Mouse (Mus musculus): ENCODE measurements around the gene Leng8. TPM values are rescaled to one million over a fixed set of nuclear protein-coding genes. Genes with fewer than 3 reads are reported as not detected.

Gene Leng8
- 77.0 and 79.4 TPM in 2 replicates for polyA plus RNA-seq (2015; fragmentation: Nextera tagmentation; extraction: Ambion mirVana)

DNA sequence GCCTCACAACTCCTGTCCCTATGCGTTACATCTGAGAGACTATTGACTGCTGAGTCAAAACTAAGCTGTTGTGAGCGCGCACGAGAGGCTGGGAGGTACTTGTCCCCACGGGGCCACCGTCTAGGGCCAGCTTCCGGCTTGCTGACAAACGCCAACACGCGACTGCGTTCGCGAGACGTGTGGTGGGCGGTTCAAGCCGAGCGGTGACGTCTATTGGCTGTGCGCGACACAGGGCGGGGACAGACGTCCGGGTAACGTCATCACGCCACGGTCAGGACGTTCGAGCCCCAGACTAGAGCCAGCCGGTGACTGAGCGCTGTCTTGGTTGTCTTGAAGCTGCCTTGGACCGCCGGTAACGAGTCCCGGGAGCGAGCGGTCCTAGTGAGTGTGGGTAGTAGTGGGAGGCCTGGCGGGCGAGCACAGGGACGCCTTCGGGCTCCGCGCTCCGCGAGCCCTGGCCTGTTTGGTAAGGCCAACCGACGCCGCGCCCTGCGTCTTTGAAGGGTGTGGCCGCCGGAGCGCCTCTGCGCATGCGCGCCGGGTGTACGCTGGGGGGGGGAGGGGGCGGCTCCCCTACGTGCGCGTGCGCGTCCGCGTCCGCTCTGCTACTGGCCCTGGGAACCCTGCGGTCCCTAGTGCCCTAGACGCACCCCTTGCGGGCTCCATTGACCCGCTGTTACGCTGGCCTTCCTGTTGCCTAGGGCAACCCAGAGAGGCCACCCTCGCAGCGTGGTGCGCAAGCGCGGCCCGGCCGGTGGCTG is at the start of gene Leng8:
Gene Leng8 (plus strand): TSS at position 269 of the 761 bp plus-strand sequence.
- WGBS: under 1% methylated on average over 71 of the region's 78 CpGs
- Histone ChIP-seq H3K9ac (peak within 1 kb of the TSS; percentile 89), H3K36me3 (peaks cover 58% of the 10 kb centered on the region), H3K9me3 (no peaks in the 10 kb centered on the region), H3K27me3 (no peaks in the 10 kb centered on the region), H3K4me3 (peak within 1 kb of the TSS; percentile 82), H3K27ac (peak within 1 kb of the TSS; percentile 98), H3K4me1 (replicated peaks) (peaks cover 45% of the 10 kb centered on the region), H3K4me2 (peak within 1 kb of the TSS; percentile 88)
- peak; percentile 99 for ATAC-seq (ENCODE audit: low FRiP score)

DNA sequence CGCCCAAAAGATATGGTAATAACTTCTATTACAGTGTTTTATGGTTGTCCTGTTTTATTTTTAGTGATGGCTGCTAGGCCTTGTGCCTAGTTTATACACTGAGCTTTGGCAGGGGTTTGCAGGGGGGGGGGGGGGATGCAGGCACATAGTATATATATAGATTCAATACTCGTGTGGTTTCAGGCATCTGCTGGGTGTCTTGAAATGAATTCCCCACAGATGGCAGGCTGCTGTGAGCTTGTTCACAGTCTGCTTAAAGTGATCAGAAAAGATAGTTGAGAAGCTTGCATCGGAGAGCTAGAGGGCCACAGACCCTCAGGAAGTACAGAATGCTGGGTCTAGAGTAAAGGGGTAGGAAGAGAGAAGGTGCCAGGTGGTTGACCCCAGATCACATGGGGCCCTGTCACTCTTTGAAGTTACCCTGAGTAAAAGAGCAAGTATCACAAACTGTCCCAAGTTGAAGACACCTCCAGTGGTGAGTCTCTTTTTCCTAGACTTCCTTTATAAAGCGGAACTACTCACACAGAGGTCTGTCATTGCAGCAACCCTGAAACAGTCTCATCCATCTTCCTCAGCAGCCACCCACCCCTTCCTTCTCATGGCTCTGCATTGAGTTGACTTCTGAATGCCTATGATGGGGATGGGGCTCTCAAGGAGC is 49.5 kb upstream of the Leng8 start:
- Histone ChIP-seq H3K9me3 (no peaks in the 10 kb centered on the region), H3K4me1 (replicated peaks) (peaks cover 7% of the 10 kb centered on the region), H3K27me3 (no peaks in the 10 kb centered on the region), H3K9ac (no peak overlapping the region), H3K4me3 (no peak overlapping the region), H3K27ac (no peak overlapping the region), H3K36me3 (no peaks in the 10 kb centered on the region), H3K4me2 (no peak overlapping the region)
- WGBS: 90% methylated on average over 4 of the region's 4 CpGs
- ATAC-seq (ENCODE audit: low FRiP score): no peak

DNA sequence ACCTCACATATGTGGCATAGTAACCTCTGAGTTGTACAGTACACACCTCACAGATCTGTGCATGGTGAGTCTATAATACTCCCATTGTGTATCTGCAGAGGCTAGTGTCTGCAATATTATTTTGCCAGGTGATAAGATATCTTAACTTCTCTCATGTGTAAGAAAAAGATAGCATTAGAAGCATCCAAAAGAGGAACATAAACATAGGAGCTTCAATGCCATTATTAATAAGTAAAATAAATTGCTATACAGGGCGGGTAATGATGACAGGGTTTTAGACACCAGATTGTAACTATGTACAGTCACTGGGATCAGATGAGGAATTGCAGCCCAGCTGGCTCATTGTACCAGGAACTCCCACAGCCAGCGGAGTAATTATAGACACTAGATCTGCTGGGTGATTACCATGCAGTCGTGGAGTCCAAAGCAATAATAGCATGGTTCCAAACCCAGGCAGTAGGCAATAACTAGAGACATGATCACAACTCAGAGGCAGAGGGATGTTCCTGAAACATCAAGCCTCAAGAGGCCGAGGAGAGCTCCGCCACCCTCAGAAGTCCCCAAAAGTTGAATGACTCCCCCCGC is 48.9 kb upstream of the Leng8 start:
- H3K4me2 ChIP-seq: no peak overlapping the region
- 82% methylated on average over 6 of the region's 6 CpGs for WGBS
- H3K27me3 ChIP-seq: no peaks in the 10 kb centered on the region
- no peak overlapping the region for H3K27ac ChIP-seq
- ATAC-seq (ENCODE audit: low FRiP score): no peak
- no peaks in the 10 kb centered on the region for H3K9me3 ChIP-seq
- no peaks in the 10 kb centered on the region for H3K36me3 ChIP-seq
- peaks cover 7% of the 10 kb centered on the region for H3K4me1 ChIP-seq (replicated peaks)
- no peak overlapping the region for H3K4me3 ChIP-seq
- H3K9ac ChIP-seq: no peak overlapping the region

GRCm38 (mm10) chr7:4088679-4089078 is 48.2 kb upstream of the Leng8 start:
- Histone ChIP-seq H3K36me3 (no peaks in the 10 kb centered on the region), H3K9me3 (no peaks in the 10 kb centered on the region), H3K4me3 (no peak overlapping the region), H3K4me1 (replicated peaks) (peaks cover 7% of the 10 kb centered on the region), H3K27ac (no peak overlapping the region), H3K27me3 (no peaks in the 10 kb centered on the region), H3K9ac (no peak overlapping the region), H3K4me2 (no peak overlapping the region)
- 85% methylated on average over 2 of the region's 2 CpGs for WGBS
- no peak for ATAC-seq (ENCODE audit: low FRiP score)

DNA sequence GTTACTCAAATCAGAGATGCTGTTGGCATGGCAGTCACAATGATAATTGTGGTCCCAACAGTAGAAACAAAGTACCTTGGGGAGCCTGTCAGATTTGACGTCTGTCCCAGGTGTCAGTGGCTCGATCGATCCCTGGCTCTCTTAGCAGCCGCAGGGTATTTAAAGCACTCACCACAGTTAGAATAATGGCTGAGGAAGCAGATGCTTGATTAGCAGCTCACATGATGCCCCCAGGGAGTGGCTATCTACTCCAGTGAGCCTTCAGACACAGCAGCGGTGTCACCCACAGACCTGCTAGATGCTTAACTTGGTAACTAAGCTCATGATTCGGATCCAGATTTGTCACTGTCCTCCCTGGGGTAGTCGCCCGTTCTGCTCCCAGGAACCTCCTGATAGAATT is 45.7 kb upstream of the Leng8 start:
- H3K36me3 ChIP-seq: no peaks in the 10 kb centered on the region
- no peaks in the 10 kb centered on the region for H3K9me3 ChIP-seq
- no peak for ATAC-seq (ENCODE audit: low FRiP score)
- 0 out of 2 replicates have a peak overlapping the region, but pooled peaks have one; percentile 6 for H3K4me2 ChIP-seq
- no peaks in the 10 kb centered on the region for H3K27me3 ChIP-seq
- no peak overlapping the region for H3K27ac ChIP-seq
- WGBS: 36% methylated on average over 8 of the region's 8 CpGs
- no peak overlapping the region for H3K9ac ChIP-seq
- peaks cover 7% of the 10 kb centered on the region for H3K4me1 ChIP-seq (replicated peaks)
- H3K4me3 ChIP-seq: no peak overlapping the region

- H3K4me1 ChIP-seq (replicated peaks): no peaks in the 10 kb centered on the region
- H3K27me3 ChIP-seq: no peaks in the 10 kb centered on the region
- no peak overlapping the region for H3K4me2 ChIP-seq
- no peak overlapping the region for H3K4me3 ChIP-seq
- no peaks in the 10 kb centered on the region for H3K36me3 ChIP-seq
- no peak for ATAC-seq (ENCODE audit: low FRiP score)
- no peak overlapping the region for H3K9ac ChIP-seq
- H3K27ac ChIP-seq: no peak overlapping the region
- WGBS: 82% methylated on average over 2 of the region's 2 CpGs
- H3K9me3 ChIP-seq: no peaks in the 10 kb centered on the region
Observed at GRCm38 (mm10) chr7:4098301-4098700, 38.5 kb upstream of the Leng8 start.

- H3K27me3 ChIP-seq: no peaks in the 10 kb centered on the region
- no peak overlapping the region for H3K9ac ChIP-seq
- no peak overlapping the region for H3K4me3 ChIP-seq
- no peaks in the 10 kb centered on the region for H3K9me3 ChIP-seq
- 81% methylated on average over 2 of the region's 2 CpGs for WGBS
- H3K36me3 ChIP-seq: no peaks in the 10 kb centered on the region
- H3K27ac ChIP-seq: no peak overlapping the region
- H3K4me1 ChIP-seq (replicated peaks): no peaks in the 10 kb centered on the region
- no peak for ATAC-seq (ENCODE audit: low FRiP score)
- no peak overlapping the region for H3K4me2 ChIP-seq
Observed at GRCm38 (mm10) chr7:4098832-4099231, 38.0 kb upstream of the Leng8 start.

DNA sequence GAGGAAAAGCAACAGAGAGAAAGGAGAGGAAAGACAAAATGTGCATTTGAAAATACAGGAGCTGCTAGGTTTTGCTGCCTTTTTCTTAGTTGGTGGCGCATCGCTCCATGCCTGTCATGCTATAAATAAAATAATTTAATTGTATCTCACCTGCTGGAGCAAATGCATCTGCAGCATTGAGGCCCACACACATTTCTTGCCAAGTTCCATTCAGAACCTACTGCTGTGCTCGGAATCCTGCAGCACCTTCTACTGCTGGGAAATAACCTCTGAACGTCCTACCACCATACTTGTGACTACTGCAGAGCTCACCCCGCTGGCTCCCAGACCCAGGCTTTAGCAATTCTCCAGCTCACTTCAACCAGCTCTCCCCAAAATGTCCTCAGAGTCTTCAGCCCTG is 35.7 kb upstream of the Leng8 start:
- WGBS: 85% methylated on average over 5 of the region's 5 CpGs

GRCm38 (mm10) chr7:4103411-4103810 is 33.4 kb upstream of the Leng8 start:
- Histone ChIP-seq H3K9me3 (no peaks in the 10 kb centered on the region), H3K27me3 (no peaks in the 10 kb centered on the region), H3K36me3 (no peaks in the 10 kb centered on the region), H3K4me1 (replicated peaks) (no peaks in the 10 kb centered on the region), H3K9ac (no peak overlapping the region), H3K4me2 (no peak overlapping the region), H3K27ac (no peak overlapping the region), H3K4me3 (no peak overlapping the region)
- whole genome bisulfite sequencing: 18% methylated on average over 4 of the region's 4 CpGs
- no peak for ATAC-seq (ENCODE audit: low FRiP score)

More for the DNA sequence above, 35.7 kb upstream of the Leng8 start:
- ATAC-seq (ENCODE audit: low FRiP score): no peak
- H3K9ac ChIP-seq: no peak overlapping the region
- no peaks in the 10 kb centered on the region for H3K27me3 ChIP-seq
- H3K36me3 ChIP-seq: no peaks in the 10 kb centered on the region
- H3K4me2 ChIP-seq: no peak overlapping the region
- no peaks in the 10 kb centered on the region for H3K9me3 ChIP-seq
- no peak overlapping the region for H3K4me3 ChIP-seq
- H3K27ac ChIP-seq: no peak overlapping the region
- H3K4me1 ChIP-seq (replicated peaks): no peaks in the 10 kb centered on the region

GRCm38 (mm10) chr7:4111766-4112165 is 25.1 kb upstream of the Leng8 start:
- Histone ChIP-seq H3K27me3 (no peaks in the 10 kb centered on the region), H3K36me3 (no peaks in the 10 kb centered on the region), H3K4me3 (no peak overlapping the region), H3K27ac (peak overlapping the region; percentile 50), H3K9ac (no peak overlapping the region), H3K9me3 (no peaks in the 10 kb centered on the region), H3K4me2 (no peak overlapping the region), H3K4me1 (replicated peaks) (peaks cover under 1% of the 10 kb centered on the region; the same call in 1 of the 2 replicates)
- WGBS: 50% methylated on average over 3 of the region's 3 CpGs
- no peak for ATAC-seq (ENCODE audit: low FRiP score)

- H3K27ac ChIP-seq: 0 out of 2 replicates have a peak overlapping the region, but pooled peaks have one; percentile 30
- H3K36me3 ChIP-seq: no peaks in the 10 kb centered on the region
- H3K4me2 ChIP-seq: no peak overlapping the region
- no peaks in the 10 kb centered on the region for H3K9me3 ChIP-seq
- H3K4me3 ChIP-seq: no peak overlapping the region
- ATAC-seq (ENCODE audit: low FRiP score): no peak
- WGBS: 55% methylated on average over 8 of the region's 8 CpGs
- H3K27me3 ChIP-seq: no peaks in the 10 kb centered on the region
- H3K4me1 ChIP-seq (replicated peaks): peaks cover 36% of the 10 kb centered on the region
- no peak overlapping the region for H3K9ac ChIP-seq
Observed at GRCm38 (mm10) chr7:4117050-4117814, 19.6 kb upstream of the Leng8 start.

GRCm38 (mm10) chr7:4119344-4119902 is 17.4 kb upstream of the Leng8 start, which contains the start of gene Ttyh1:
TSS of gene Ttyh1 (plus strand) at chr7:4119408.
- under 1% methylated on average over 32 of the region's 37 CpGs for WGBS

More at GRCm38 (mm10) chr7:4119344-4119902, 17.4 kb upstream of the Leng8 start, which contains the start of gene Ttyh1:
- peak within 1 kb of the TSS; percentile 64 for H3K4me2 ChIP-seq
- H3K27me3 ChIP-seq: no peaks in the 10 kb centered on the region
- peaks cover 57% of the 10 kb centered on the region for H3K4me1 ChIP-seq (replicated peaks)
- no peaks in the 10 kb centered on the region for H3K36me3 ChIP-seq
- no peaks in the 10 kb centered on the region for H3K9me3 ChIP-seq
- H3K27ac ChIP-seq: peak within 1 kb of the TSS; percentile 90
- 0 out of 2 replicates have a peak, but pooled peaks have one; percentile 17 for ATAC-seq (ENCODE audit: low FRiP score)
- H3K9ac ChIP-seq: peak within 1 kb of the TSS; percentile 91
- H3K4me3 ChIP-seq: peak within 1 kb of the TSS; percentile 65

Measured in hindbrain, embryonic 13.5 days (tissue).